Mouse (Mus musculus): ENCODE measurements around the gene Mfsd4a. TPM values are rescaled to one million over a fixed set of nuclear protein-coding genes. Genes with fewer than 3 reads are reported as not detected.
A peak's percentile ranks its signal among the peaks of the same experiment; 100 is the strongest.

Mfsd4a gene
- total RNA-seq (2021) = 10 to 100 TPM; 66.4 to 79.3 TPM
- long read RNA-seq, transcript Mfsd4a-207 (10 exons, 1,957 nt) = major isoform, 41 of 88 reads
- long read RNA-seq, transcript Mfsd4a-204 (11 exons, 2,422 nt) = minor isoform, 11 of 88 reads
- long read RNA-seq, partial matches to known transcripts = 5 of 88 reads
- long read RNA-seq, other reads (novel, unspliced or antisense) = 29 of 88 reads

- peak; percentile 40 to 59 for DNase-seq (ENCODE audit: low spot score in 2 of 2)
Measured at GRCm38 (mm10) chr1:132067261-132068255, at the start of gene Mfsd4a. TSS of gene Mfsd4a (minus strand) at chr1:132068062.

- DNase-seq (ENCODE audit: low spot score in 2 of 2) = peak in 1 of 2 experiments; percentile 78
Measured at GRCm38 (mm10) chr1:132116606-132117005, 48.7 kb upstream of the Mfsd4a start.

- no peak for DNase-seq (ENCODE audit: low spot score in 2 of 2)
Measured at GRCm38 (mm10) chr1:132113098-132113497, 45.2 kb upstream of the Mfsd4a start.

GRCm38 (mm10) chr1:132112426-132112825, 44.6 kb upstream of the Mfsd4a start:
- no peak for DNase-seq (ENCODE audit: low spot score in 2 of 2)

- DNase-seq (ENCODE audit: low spot score in 2 of 2) = no peak
Measured at GRCm38 (mm10) chr1:132111411-132111810, 43.5 kb upstream of the Mfsd4a start.

- no peak for DNase-seq (ENCODE audit: low spot score in 2 of 2)
Measured at GRCm38 (mm10) chr1:132109368-132109767, 41.5 kb upstream of the Mfsd4a start.

GRCm38 (mm10) chr1:132104353-132104752, 36.5 kb upstream of the Mfsd4a start:
- DNase-seq (ENCODE audit: low spot score in 2 of 2) = no peak

GRCm38 (mm10) chr1:132101953-132102697, 34.3 kb upstream of the Mfsd4a start:
- no peak for DNase-seq (ENCODE audit: low spot score in 2 of 2)

- DNase-seq (ENCODE audit: low spot score in 2 of 2) = no peak
Measured at GRCm38 (mm10) chr1:132099775-132100174, 31.9 kb upstream of the Mfsd4a start.

GRCm38 (mm10) chr1:132099016-132099415, 31.2 kb upstream of the Mfsd4a start:
- peak in 1 of 2 experiments; percentile 38 for DNase-seq (ENCODE audit: low spot score in 2 of 2)

GRCm38 (mm10) chr1:132098076-132098475, 30.2 kb upstream of the Mfsd4a start:
- DNase-seq (ENCODE audit: low spot score in 2 of 2) = no peak

GRCm38 (mm10) chr1:132095356-132096004, 27.6 kb upstream of the Mfsd4a start:
- no peak for DNase-seq (ENCODE audit: low spot score in 2 of 2)

- DNase-seq (ENCODE audit: low spot score in 2 of 2) = no peak
Measured at GRCm38 (mm10) chr1:132093269-132093668, 25.4 kb upstream of the Mfsd4a start.

GRCm38 (mm10) chr1:132090266-132090665, 22.4 kb upstream of the Mfsd4a start:
- no peak for DNase-seq (ENCODE audit: low spot score in 2 of 2)

GRCm38 (mm10) chr1:132089767-132090166, 21.9 kb upstream of the Mfsd4a start:
- no peak for DNase-seq (ENCODE audit: low spot score in 2 of 2)

- DNase-seq (ENCODE audit: low spot score in 2 of 2) = peak in 1 of 2 experiments; percentile 81
Measured at GRCm38 (mm10) chr1:132088181-132088671, 20.4 kb upstream of the Mfsd4a start.

GRCm38 (mm10) chr1:132085181-132086049, 17.6 kb upstream of the Mfsd4a start:
- no peak for DNase-seq (ENCODE audit: low spot score in 2 of 2)

GRCm38 (mm10) chr1:132078413-132078812, 10.6 kb upstream of the Mfsd4a start:
- DNase-seq (ENCODE audit: low spot score in 2 of 2) = no peak

GRCm38 (mm10) chr1:132075576-132075975, 7.7 kb upstream of the Mfsd4a start:
- DNase-seq (ENCODE audit: low spot score in 2 of 2) = no peak

GRCm38 (mm10) chr1:132070659-132071058, 2.8 kb upstream of the Mfsd4a start:
- no peak for DNase-seq (ENCODE audit: low spot score in 2 of 2)

Data from layer of hippocampus, adult 18-20 months (tissue).